Mouse (Mus musculus): ENCODE measurements at regions not wholly inside any gene's neighbourhood (a gene's known extent, or its start where the extent isn't known, plus 50 kb on each side); places are given as distances from the start of the nearest gene placed in this dataset.

DNA sequence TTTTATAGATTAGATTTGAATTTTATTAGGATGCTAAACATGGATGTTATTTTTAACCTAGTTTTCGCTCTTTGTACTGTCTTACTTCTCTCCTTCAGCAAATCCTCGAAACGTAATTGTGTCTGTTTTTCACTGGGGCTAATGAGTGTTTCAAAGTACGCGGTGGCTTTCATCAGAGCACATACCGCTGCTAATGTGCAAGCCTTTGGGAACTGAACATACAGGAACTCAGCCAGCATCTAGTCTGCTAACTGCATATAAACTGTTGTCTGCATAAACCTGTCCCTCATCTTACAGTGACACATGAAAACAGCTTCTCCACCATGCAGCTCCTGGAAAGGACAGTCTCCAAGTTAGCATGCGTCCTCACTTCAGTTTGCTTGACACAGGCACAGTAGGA, 434.1 kb downstream of the Fat4 start:
- ATAC-seq (replicated peaks in 1 of 2; ENCODE audit: insufficient read depth in 1 of 2, low FRiP score in 2 of 2, low TSS enrichment in 1 of 2, low read depth in 1 of 2, poor library complexity in 2 of 2, severe bottlenecking in 2 of 2), result no peak

DNA sequence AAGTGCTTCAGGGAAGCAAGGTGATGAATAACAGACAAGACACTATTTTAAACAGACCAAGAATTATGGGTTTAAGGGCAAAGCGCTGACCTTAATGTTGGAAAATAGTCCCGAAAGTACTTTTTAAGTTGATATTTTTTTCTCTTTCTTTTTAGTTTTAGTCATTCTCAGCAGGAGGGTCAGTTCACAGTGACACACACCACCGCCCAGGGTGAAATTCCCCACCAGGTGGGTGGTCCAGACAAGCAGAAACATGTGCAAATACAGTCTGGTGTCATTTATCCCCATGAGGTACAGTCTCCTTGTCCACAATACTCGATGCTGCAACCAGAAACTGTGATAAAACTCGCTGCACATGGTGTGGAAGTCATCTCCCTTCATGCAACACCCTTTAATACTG, 435.5 kb downstream of the Fat4 start:
- no peak for ATAC-seq (replicated peaks in 1 of 2; ENCODE audit: insufficient read depth in 1 of 2, low FRiP score in 2 of 2, low TSS enrichment in 1 of 2, low read depth in 1 of 2, poor library complexity in 2 of 2, severe bottlenecking in 2 of 2)

DNA sequence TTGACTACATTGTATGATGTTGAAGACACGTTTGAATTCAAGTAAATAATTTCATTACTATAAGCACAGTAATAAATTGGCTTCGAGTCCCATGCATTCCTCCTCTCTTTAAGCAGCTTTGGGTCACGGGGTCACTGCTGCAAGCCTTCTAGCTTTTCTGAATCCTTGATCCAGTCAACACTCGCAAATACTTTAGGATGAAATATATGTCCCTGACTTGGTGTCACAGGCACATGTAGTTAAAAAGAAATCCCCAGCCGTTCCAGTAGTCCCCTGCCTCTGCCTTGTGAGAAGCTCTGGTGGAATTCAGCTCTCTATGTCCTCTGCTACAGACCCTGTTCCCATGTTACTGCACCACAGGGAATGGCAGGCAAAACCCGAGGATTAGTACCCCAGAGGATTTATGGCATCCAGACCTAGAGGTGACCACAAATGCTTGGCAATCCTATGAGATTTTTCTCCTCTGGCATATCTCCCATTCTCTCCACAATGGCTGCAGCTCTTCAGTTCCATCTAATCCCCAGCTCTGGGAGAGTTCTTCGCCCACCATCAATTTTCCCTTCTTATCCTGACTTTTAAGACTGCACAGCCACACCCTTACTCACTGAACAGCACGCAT, 449.0 kb downstream of the Fat4 start:
- ATAC-seq (replicated peaks in 1 of 2; ENCODE audit: insufficient read depth in 1 of 2, low FRiP score in 2 of 2, low TSS enrichment in 1 of 2, low read depth in 1 of 2, poor library complexity in 2 of 2, severe bottlenecking in 2 of 2), result no peak

DNA sequence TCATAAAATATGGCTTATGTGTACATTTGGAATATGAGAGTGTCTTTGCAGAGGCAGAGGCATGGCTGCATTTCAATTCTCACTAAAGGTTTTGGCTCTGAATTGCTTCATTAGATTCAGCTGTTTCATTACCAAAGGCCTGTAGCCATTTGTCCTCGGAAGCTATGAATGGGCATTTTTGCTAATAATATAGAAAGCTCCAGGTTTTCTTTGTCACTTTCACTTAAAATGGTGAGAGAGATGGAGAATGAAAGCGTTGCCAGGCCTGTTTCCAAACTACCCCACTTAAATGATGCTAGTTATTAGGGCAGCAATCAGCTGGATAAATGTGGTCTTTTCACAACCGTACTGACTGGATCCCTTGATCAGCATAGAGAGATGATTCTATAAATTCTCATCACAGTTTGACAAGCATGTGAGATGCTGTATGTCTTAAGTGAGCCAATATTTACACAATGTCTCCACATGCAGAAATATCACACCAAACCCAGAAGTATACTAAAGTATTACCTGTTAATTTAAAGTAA, 454.5 kb downstream of the Fat4 start:
- ATAC-seq (replicated peaks in 1 of 2; ENCODE audit: insufficient read depth in 1 of 2, low FRiP score in 2 of 2, low TSS enrichment in 1 of 2, low read depth in 1 of 2, poor library complexity in 2 of 2, severe bottlenecking in 2 of 2), result no peak

DNA sequence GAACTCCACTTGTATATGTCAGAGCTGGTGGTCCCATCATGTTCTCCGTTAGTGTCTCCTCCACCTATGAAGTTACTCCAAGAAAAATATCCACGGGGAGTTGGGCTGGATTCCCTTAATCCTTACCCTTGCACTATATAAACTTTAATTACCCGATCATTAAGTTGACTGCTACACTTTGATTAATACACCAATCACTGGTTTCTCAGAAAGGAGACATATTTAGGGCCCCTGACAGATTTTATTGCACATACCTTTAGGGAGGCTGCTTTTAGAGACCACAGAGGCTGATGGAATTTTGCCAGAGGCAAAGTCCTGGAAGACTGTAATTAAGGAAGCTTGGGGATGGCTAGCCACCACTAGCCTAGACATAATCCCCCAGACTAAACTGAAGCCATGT, 457.3 kb downstream of the Fat4 start:
- no peak for ATAC-seq (replicated peaks in 1 of 2; ENCODE audit: insufficient read depth in 1 of 2, low FRiP score in 2 of 2, low TSS enrichment in 1 of 2, low read depth in 1 of 2, poor library complexity in 2 of 2, severe bottlenecking in 2 of 2)

DNA sequence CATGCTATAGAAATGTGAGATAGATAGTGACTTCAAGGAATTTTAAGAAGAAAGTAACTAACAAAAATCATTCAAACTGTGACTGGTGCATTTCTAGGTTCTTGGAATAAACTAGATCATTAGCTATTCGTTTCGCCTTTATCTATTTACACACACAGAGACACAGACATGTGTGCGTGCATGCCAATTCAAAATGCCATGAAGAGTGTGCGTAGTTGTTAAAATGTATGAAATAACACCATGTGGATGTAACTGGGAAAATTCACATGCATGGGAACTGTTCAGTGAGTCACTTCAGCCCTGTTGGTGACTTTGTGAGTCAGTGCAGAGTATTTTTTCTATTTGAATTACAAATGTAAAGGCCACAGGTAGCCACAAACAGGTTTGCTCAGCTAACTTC, 460.8 kb downstream of the Fat4 start:
- no peak for ATAC-seq (replicated peaks in 1 of 2; ENCODE audit: insufficient read depth in 1 of 2, low FRiP score in 2 of 2, low TSS enrichment in 1 of 2, low read depth in 1 of 2, poor library complexity in 2 of 2, severe bottlenecking in 2 of 2)

DNA sequence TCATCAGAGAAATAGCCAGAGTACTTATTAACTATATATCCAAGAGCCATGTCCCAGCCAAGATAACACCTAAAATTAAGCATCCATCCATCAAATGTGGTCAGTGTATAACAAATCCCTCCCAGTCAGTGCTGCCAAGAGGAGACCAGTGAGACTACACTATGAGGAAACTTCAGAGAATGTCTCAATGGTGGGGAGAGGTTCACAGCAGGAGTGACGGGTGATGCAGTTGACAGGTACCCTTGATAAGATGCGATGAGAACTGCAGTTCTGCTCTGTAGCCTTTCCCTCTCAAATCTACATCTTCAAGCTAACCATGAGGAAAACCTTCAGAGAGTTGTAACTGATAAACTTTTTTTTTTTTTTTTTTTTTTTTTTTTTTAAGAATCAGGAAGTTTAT, 470.3 kb downstream of the Fat4 start:
- no peak for ATAC-seq (replicated peaks in 1 of 2; ENCODE audit: insufficient read depth in 1 of 2, low FRiP score in 2 of 2, low TSS enrichment in 1 of 2, low read depth in 1 of 2, poor library complexity in 2 of 2, severe bottlenecking in 2 of 2)

DNA sequence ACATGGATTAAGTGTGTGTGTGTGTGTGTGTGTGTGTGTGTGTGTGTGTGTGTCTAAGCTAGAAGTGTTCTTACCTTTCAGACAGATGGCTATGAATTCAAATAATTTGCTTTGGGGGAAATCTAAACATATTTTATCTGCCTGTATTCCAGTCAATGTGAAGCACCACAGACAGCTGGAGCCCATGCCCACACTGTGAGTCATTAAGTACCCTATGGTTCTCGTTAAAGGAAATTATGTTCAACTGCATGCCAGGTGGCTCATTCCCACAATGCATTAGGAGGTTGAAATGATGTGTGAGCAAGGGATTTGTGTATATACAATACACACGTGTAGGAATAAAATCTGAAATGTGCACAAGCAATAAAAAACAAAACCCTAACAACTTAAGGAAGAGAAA, 473.5 kb downstream of the Fat4 start:
- no peak for ATAC-seq (replicated peaks in 1 of 2; ENCODE audit: insufficient read depth in 1 of 2, low FRiP score in 2 of 2, low TSS enrichment in 1 of 2, low read depth in 1 of 2, poor library complexity in 2 of 2, severe bottlenecking in 2 of 2)

DNA sequence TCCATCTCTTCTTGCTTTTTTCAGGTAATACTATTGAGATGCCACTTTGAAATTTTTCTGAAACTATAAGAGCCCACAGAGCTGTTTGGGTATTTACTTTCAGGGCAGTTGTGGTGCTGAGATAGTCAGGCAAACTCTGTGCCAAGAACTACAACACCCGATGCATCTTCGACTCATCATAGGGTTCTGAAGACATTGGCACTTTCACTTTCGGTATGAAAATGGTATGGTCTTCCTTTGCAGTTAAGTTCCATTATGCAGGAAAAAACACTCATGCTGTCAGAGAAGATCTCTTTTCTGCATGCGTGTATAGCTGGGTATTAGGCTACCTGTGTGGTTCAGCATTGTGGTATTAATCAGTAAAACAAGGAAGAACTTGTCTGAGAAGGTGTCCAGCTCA, 484.2 kb downstream of the Fat4 start:
- no peak for ATAC-seq (replicated peaks in 1 of 2; ENCODE audit: insufficient read depth in 1 of 2, low FRiP score in 2 of 2, low TSS enrichment in 1 of 2, low read depth in 1 of 2, poor library complexity in 2 of 2, severe bottlenecking in 2 of 2)

DNA sequence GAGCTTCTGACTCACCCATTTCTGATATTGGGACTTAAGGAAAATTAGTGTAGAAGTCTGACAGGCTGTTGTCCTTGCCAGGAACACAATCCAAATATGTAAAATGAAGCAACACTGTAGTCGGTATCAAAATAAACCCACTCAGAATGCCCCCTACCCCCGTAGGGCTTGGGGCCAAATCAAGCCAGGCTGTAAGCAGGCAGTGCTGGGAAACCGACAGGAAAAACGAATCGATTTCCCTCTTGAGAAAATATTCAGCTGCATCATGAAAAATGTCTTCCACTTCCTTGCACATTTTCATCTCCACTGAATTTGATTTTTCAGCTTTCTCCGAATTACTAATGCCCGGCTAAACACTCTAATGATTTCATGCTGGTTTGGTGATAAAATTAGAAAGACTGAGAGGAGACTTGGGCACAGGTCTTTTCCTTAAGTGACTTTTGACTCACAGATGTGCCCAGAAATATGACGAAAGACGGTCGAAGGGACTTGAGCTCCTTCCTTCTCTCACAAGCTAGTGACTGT, 485.7 kb downstream of the Fat4 start:
- ATAC-seq (replicated peaks in 1 of 2; ENCODE audit: insufficient read depth in 1 of 2, low FRiP score in 2 of 2, low TSS enrichment in 1 of 2, low read depth in 1 of 2, poor library complexity in 2 of 2, severe bottlenecking in 2 of 2), result no peak

DNA sequence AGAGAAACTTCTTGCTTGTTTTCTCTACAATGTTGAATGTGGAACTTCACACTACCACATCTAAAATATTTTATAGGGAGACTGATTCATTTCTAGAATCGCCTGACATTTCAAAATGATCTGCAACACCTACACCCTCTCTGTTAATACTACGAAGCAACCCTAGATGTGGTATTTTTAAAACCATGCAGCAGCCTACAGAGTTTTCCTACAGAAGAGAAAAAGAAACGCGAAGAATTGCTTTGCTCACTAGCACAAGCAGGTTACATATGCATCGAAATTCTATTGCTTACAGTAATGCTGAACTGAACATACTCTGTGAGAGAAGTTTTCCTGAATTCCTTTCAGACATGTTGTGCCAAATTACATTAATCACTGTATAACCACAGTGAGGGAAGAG, 488.7 kb downstream of the Fat4 start:
- no peak for ATAC-seq (replicated peaks in 1 of 2; ENCODE audit: insufficient read depth in 1 of 2, low FRiP score in 2 of 2, low TSS enrichment in 1 of 2, low read depth in 1 of 2, poor library complexity in 2 of 2, severe bottlenecking in 2 of 2)

DNA sequence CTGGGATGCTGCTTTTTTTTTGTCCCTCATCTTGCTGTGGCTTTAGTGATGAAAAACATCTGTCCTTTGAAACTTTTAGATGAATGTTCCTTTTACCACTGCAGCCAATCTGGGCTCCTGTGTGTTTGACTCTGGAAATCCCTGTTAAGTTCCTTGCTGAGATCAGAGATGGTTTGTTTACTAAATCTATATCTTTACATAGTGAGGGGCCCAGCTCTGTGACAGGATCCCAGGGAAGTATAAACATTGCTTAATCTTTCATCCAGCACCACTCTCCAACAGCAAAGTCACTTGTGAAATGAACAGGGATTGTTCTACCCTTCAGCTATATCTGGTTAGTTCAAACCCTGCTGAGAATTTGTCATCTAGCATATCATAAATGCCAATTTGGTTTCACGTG, 501.8 kb downstream of the Fat4 start:
- ATAC-seq (replicated peaks in 1 of 2; ENCODE audit: insufficient read depth in 1 of 2, low FRiP score in 2 of 2, low TSS enrichment in 1 of 2, low read depth in 1 of 2, poor library complexity in 2 of 2, severe bottlenecking in 2 of 2), result no peak

DNA sequence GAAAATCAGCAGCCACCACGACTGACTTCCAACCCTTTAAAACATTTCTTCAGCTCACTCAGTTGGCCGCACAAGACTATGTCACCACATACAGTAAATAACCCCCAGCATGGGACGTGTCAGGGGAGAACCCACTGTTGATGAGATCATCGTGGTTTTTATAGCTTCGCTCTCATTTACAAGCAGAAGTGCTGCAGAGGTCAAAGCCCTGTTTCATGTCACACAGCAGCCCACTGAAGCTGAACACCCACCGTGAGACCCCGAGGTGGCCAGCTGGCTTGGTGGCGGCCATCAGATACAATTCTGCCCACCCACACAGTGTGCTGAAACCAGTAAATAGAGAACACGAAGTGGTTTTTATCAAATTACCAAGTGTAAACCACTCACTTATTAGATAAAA, 503.7 kb downstream of the Fat4 start:
- no peak for ATAC-seq (replicated peaks in 1 of 2; ENCODE audit: insufficient read depth in 1 of 2, low FRiP score in 2 of 2, low TSS enrichment in 1 of 2, low read depth in 1 of 2, poor library complexity in 2 of 2, severe bottlenecking in 2 of 2)

DNA sequence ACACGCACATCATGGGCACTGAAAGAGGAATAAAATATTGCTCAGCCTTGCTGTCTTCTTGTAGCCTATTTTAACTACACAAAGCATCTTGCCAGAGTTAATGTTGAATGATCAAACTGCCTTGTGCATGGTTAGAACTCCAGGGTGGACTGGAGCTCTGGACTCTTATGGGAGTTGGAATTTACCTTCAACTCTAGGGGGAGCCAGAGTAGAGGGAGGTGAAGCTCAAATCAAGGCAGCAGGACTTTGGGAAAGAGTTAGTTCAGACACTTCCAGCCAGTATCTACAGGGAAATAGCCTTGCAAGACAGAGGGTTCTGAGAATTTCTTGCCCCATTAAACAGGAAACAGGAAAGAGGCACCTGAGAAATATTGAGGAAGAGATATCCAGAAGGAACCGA, 505.3 kb downstream of the Fat4 start:
- ATAC-seq (replicated peaks in 1 of 2; ENCODE audit: insufficient read depth in 1 of 2, low FRiP score in 2 of 2, low TSS enrichment in 1 of 2, low read depth in 1 of 2, poor library complexity in 2 of 2, severe bottlenecking in 2 of 2), result no peak

DNA sequence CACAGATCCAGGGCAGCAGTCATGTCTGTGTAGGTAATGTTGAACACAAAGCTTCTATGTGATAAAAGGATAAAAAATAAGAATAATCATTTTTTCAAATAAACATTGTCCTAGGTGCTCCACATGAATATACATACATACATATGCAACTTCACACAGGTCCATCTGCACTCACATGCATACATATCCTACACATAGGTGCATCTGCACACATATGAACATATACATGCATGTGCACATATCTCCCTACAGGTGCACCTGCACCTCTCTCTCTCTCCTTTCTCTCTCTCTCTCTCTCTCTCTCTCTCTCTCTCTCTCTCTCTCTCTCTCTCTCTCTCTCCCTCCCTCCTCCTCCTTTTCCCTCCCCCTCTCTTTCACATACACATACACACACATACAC, 509.9 kb downstream of the Fat4 start:
- ATAC-seq (replicated peaks in 1 of 2; ENCODE audit: insufficient read depth in 1 of 2, low FRiP score in 2 of 2, low TSS enrichment in 1 of 2, low read depth in 1 of 2, poor library complexity in 2 of 2, severe bottlenecking in 2 of 2), result no peak

DNA sequence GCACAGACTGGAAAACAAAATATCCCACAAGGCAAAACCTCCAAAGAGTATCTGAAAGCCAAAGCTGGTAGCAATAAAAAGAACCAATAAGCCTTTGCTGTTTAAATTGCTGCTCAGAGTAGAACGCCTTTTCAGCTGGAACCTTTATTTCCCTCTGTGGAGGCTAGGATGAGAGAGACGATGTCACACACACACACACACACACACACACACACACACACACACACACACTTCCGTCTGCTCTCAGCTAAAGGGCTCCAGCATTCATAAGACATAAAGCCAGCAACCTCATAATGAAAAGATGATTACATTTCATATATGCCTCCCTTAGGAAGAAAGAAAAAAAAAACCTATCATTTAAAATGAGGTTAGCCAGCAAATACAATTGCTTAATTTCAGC, 510.5 kb downstream of the Fat4 start:
- no peak for ATAC-seq (replicated peaks in 1 of 2; ENCODE audit: insufficient read depth in 1 of 2, low FRiP score in 2 of 2, low TSS enrichment in 1 of 2, low read depth in 1 of 2, poor library complexity in 2 of 2, severe bottlenecking in 2 of 2)

DNA sequence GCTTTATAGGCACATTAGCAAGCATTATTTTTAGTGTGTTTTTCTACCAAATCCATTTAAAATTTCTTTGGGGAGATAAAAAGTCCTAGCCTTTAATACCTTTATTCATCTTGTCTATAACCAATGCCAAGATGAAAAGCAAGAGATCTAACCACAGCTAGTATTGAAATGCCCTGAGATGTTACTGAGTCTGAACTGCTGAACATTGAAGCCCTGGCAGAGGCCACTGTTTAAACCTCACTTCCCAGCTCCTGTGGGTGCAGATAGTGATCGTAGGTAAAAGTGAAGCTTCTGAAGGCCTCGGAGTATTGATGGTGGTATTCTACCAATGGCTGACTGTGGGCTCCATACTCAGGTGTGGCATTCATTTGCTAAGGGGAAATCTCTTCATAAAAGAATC, 510.9 kb downstream of the Fat4 start:
- no peak for ATAC-seq (replicated peaks in 1 of 2; ENCODE audit: insufficient read depth in 1 of 2, low FRiP score in 2 of 2, low TSS enrichment in 1 of 2, low read depth in 1 of 2, poor library complexity in 2 of 2, severe bottlenecking in 2 of 2)

DNA sequence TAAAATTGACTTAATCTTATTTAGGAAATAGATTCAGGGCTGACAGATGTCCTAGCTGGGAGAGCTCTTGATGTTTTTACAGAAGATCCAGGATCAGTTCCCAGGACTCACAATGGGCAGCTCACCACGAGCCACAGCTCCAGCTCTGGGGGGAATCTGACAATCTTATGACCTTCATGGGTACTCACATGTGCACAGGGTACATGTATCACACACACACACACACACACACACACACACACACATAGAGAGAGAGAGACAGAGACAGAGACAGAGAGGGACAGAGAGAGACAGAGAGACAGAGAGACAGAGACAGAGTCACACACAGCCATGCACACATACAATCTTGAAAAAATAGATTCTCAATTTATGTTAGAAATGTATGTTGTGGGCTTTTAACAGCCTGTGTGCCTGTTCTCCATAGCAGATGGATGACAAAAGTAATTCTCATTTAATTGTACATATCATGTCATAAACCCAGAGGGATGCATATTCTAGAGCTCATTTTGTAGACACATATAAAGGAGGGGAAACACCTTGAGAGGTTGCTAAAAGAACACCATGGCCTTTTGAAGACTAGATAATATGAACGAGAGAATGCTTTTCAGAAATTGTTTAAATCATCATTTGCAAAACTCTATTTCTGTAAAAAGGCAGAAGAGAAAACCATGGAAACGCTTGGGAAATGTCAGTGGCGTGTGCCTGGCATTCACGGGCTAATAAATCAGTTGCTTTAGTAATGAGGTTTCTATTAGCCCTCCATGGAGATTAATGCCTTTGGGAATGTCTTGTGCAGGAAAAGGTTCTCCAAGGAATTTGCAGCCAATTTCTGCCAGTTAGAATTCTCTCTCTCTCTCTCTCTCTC, 538.3 kb downstream of the Fat4 start:
- ATAC-seq (replicated peaks in 1 of 2; ENCODE audit: insufficient read depth in 1 of 2, low FRiP score in 2 of 2, low TSS enrichment in 1 of 2, low read depth in 1 of 2, poor library complexity in 2 of 2, severe bottlenecking in 2 of 2), result no peak

DNA sequence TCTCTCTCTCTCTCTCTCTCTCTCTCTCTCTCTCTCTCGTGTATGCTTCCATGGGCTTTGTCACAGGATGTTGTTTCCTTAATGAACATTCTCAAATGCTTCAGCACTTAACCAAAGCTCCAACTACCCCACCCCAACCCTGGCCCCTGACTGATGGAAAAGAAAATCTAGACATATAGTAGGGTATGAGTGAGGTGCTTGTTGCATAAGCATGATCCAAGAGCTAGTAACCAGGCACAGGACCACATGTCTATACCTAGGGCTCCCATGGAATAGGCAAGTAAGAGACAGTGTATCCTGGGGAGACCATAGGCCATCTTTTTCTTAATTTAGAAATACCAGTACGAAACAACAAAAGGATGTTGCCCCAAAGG, 538.9 kb downstream of the Fat4 start:
- no peak for ATAC-seq (replicated peaks in 1 of 2; ENCODE audit: insufficient read depth in 1 of 2, low FRiP score in 2 of 2, low TSS enrichment in 1 of 2, low read depth in 1 of 2, poor library complexity in 2 of 2, severe bottlenecking in 2 of 2)
